Mouse (Mus musculus) gastrocnemius, postnatal 25 days (tissue): Measurements from ENCODE around the gene Snx19. TPM values are rescaled to one million over a fixed set of nuclear protein-coding genes. Genes with fewer than 3 reads are reported as not detected.

Experiments
- DNase-seq: peaks from one replicate; pipeline ENCODE4 v3.0.0; 2022
- total RNA-seq, 2 experiments: library from RNA; stranded (reverse); gene quantifications; 1 replicate in 1 of 2; 2 replicates in 1 of 2; pipeline ENCODE4 v1.2.3; 2021

Snx19 gene
- total RNA-seq, 2 experiments from 2014 or later: 19.7 to 20.5 TPM

DNA sequence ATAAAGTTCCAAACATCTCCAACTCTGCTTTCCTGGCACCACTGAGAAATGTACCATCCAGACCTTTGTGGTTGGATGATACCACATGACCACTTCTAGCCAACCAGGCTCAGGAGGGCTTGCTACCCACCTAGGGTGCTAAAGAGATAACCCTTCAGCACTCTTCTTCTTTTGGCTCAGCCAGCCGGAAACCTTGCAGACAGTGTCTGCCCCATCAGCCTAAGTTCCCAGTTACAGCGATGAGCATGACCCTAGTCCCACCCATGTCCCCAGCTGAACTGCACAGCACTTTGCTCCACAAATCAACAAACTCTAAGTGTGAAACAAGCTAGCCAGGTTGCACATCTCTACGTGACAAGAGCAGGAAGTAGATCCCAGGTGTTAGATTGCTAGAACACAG is 57.3 kb downstream of the Snx19 start:
- DNase-seq: no peak

DNA sequence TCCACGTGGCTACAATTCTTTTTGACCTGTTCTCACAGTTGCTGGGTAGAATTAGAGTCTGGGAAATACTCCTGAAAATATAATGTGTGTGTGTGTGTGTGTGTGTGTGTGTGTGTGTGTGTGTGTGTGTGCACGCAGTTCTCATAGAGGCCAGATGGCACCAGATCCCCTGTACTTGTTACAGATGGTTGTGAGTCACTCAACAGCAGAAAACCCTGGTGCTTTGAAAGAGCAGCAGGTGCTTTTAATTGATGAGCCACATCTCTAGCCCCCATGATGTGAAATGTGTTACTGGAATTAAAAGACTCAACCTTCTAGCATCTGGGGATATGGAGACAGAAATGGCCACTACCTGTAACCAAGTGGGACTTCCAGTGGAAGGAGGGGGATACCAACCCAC is 58.3 kb downstream of the Snx19 start:
- no peak for DNase-seq

DNA sequence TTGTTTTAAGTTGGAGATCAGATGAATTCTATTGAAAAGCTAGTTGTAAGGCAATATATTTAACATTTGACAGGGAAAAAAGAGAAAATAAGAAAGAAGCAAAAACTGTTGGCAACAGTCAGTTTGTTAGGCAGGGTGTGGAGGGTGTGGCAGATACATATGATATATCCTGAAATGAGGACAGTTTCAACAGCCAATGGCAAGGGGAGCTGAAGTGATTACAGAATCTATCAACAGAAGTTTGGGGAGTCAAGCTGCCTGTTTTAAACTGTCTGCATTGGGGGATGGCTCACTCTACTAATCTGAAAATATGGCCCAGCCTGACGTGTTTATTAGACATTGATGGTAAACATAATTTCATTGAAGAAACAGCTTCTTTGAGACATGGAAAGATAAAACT is 61.5 kb downstream of the Snx19 start:
- no peak for DNase-seq

DNA sequence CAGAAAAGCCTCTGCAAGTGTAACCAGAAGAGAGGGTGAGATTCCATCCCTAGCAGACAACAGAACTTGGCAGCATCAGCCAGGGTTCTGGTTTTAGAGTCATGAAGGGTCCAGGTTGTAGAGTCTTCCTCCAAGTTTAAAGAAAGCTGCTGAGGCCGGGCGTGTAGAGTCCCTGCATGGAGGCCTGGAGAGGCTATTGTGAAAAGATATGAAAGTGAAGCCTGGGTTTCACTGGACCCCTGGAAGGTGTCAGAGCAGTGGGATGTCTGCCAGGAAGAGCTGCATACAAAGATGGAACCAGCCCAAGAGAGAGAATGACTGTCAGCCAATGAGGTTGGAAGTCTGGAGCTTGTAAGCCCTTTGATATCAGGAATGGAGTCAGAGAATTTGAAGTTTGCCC is 67.5 kb downstream of the Snx19 start:
- DNase-seq: no peak

DNA sequence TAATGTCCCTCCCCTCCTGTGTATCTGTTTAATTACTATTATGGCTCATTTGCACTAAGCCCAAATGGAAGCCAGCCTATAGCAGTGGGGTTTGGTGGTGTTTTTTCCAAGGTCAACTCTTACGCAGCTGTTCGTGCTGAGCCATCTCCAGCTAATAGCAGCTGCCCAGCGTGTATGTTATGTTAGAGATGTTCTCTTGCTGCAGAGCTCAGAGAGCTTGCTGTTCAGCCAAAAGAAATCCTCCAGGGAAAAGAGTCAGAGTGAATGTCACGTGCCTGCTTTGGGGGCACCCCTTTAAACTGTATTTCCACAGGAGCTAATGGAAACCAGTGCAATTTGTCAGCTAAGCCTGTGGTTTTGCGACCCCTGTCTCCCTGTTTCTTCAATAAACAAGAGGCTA is 82.1 kb downstream of the Snx19 start:
- peak; percentile 39 for DNase-seq

DNA sequence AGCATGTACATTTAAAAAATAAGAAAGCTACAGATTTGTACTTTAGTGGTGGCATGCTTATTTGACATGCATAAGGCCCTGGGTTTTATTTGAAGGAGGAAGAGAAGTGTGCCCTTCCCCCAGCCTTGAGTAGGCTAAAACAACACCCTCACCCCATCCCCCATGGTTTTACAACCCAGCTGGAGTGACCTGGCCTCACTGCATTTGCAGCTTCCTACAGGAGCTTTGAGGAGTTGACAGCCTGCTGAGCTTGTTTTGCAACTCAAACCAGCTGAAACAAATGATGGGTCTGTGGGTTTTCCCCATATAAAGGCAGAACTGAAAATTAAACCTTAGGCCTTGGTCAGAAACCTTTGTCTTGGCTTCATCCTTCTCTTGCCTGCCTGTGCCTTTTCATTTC is 89.0 kb downstream of the Snx19 start:
- DNase-seq: no peak
